Mouse (Mus musculus): ENCODE measurements at regions not wholly inside any gene's neighbourhood (a gene's known extent, or its start where the extent isn't known, plus 50 kb on each side); places are given as distances from the start of the nearest gene placed in this dataset.

- no peak for TF ChIP-seq CTCF (IDR thresholded peaks at IDR 0.05 in 2 of 3, conservative IDR thresholded peaks at IDR 0.05 in 1 of 3; ENCODE audit: control insufficient read depth in 1 of 3, insufficient read depth in 1 of 3, low read depth in 2 of 3, low read length in 3 of 3, poor library complexity in 1 of 3, severe bottlenecking in 1 of 3)
- TF ChIP-seq JUND (IDR thresholded peaks at IDR 0.05; ENCODE audit: low read depth, low read length): no peak
- TF ChIP-seq ELF1 (IDR thresholded peaks at IDR 0.05; ENCODE audit: low read depth, low read length): no peak
- TF ChIP-seq POLR2A (IDR thresholded peaks at IDR 0.05; ENCODE audit: control insufficient read depth in 1 of 2, insufficient read depth in 1 of 2, low read depth in 1 of 2, low read length in 2 of 2, poor library complexity in 1 of 2): no peak
- no peak for TF ChIP-seq TBP (IDR thresholded peaks at IDR 0.05; ENCODE audit: low read depth, low read length)
- TF ChIP-seq GATA1 (IDR thresholded peaks at IDR 0.05; ENCODE audit: low read depth, low read length): no peak
- TF ChIP-seq MAX (IDR thresholded peaks at IDR 0.05; ENCODE audit: low read length): no peak
- TF ChIP-seq TCF12 (IDR thresholded peaks at IDR 0.05; ENCODE audit: low read depth, low read length): no peak
- no peak for TF ChIP-seq ZKSCAN1 (IDR thresholded peaks at IDR 0.05; ENCODE audit: low read depth, low read length)
- TF ChIP-seq MAFK (IDR thresholded peaks at IDR 0.05; ENCODE audit: borderline replicate concordance, low read depth, low read length): no peak
Observed at GRCm38 (mm10) chr5:112142731-112143130, 109.6 kb downstream of the Cryba4 start.
